Mouse (Mus musculus): ENCODE data around the gene Smap2. TPM values are rescaled to one million over a fixed set of nuclear protein-coding genes. Genes with fewer than 3 reads are reported as not detected.
A peak's percentile ranks its signal among the peaks of the same experiment; 100 is the strongest.

Smap2 gene
- polyA plus RNA-seq, 1 experiment from 2014 or later = 59.4 TPM

DNA sequence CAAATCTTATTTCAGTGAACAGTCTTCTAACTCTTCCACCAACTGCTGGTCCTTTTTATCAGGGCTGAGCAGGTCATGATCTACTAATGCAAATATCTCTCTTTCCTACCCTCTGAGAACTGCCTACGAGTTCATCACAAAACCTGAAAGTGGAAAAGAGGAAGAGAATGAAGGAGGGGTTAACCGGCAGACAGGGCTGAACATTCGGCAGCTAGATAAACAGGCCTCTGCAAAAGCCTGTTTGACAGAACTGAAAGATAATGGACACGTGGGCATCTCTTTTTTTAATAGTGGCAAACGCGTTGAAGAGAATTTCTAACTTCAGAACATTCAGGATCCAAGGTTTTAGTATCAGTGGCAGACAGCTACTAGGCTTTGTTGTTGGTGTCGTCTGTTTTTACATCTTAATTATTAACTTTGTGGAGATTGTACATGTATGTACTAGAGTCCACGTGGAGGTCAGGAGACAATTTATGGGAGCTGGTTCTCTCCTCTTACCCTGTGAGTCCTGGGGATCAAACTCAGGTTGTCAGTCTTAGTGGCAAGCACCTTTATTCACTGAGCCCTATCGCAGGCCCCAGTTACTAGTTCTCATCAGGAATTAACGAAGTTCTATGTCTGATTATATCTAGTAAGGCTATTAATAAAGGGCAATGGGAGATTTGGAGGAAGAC is 2.3 kb downstream of the Smap2 start:
- 85% methylated on average over 10 of the region's 10 CpGs for WGBS
- Histone ChIP-seq H3K4me3 (ENCODE audit: low read depth, low read length) (peak overlapping the region; percentile 96; the same call in 1 of the 2 replicates), H3K4me2 (ENCODE audit: low read depth, low read length) (peak overlapping the region; percentile 80), H3K9ac (replicated peaks; ENCODE audit: low read depth, low read length) (no peak overlapping the region), H3K36me3 (ENCODE audit: control insufficient read depth, insufficient read depth, low read length) (no peaks in the 10 kb centered on the region), H3K27ac (ENCODE audit: low read depth, low read length) (no peak overlapping the region), H3K27me3 (ENCODE audit: control insufficient read depth, insufficient read depth, low read length) (no peaks in the 10 kb centered on the region), H3K9me3 (ENCODE audit: control insufficient read depth, low read length) (no peaks in the 10 kb centered on the region), H3K4me1 (ENCODE audit: control insufficient read depth, insufficient read depth, low read length) (peaks cover 25% of the 10 kb centered on the region)
- no peak for ATAC-seq (ENCODE audit: low read depth)

DNA sequence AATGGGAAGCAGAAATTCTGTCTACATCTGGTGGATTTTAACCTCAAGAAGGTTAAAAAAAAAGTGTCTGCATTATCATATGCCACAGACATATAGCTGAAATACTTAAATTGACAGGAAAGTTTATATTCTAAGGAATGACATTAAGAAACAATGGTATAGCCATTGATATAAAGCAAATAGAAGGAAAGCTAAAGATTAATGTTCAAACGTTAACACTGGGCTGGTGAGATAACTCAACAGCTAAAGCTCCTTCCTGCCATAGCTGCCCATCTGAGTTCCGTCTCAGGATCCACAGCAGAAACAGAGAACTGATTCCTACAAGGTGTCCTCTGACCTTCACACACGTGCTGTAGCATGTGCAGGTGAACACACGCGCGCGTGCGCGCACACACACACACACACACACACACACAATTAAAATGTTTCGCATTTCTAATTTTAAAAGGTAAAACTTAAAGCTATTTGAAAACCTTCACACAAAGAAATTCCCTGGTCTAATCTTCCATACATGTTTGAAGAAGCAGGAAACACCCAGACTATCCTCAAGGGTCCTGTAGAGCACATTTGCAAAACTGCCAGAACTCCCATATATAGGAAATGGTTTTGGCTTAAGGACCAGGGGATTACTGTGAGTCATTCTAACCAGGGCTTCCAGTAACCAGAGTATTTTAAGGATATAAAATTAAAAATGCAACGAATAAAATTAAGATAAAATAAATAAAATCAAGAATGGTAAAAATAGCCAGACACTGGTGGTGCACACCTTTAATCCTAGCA is 6.1 kb downstream of the Smap2 start:
- Histone ChIP-seq H3K4me2 (ENCODE audit: low read depth, low read length) (peak overlapping the region; percentile 6; the same call in 1 of the 2 replicates), H3K27ac (ENCODE audit: low read depth, low read length) (no peak overlapping the region), H3K9me3 (ENCODE audit: control insufficient read depth, low read length) (no peaks in the 10 kb centered on the region), H3K4me1 (ENCODE audit: control insufficient read depth, insufficient read depth, low read length) (peaks cover 29% of the 10 kb centered on the region), H3K27me3 (ENCODE audit: control insufficient read depth, insufficient read depth, low read length) (no peaks in the 10 kb centered on the region), H3K36me3 (ENCODE audit: control insufficient read depth, insufficient read depth, low read length) (no peaks in the 10 kb centered on the region), H3K9ac (replicated peaks; ENCODE audit: low read depth, low read length) (no peak overlapping the region), H3K4me3 (ENCODE audit: low read depth, low read length) (no peak overlapping the region)
- ATAC-seq (ENCODE audit: low read depth) = no peak
- 85% methylated on average over 11 of the region's 11 CpGs for WGBS

DNA sequence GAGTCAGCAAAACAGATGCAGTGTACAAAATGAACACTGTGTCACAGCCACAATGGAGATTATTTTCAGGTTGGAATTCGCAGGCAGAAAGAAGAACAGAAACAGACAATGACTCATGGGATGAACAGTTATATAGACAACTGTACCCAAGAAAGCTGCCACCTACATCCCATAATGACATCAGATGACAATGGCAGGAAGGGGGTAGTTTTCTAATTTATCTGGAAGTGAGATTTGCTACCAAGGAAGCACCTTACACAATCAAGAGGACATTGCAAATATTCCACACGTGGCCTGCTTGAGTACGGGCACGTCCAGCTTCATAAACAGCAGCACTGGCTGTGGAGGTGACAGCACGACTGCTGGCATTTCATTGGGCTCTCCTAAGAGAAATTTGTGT is 7.9 kb downstream of the Smap2 start:
- H3K4me2 ChIP-seq (ENCODE audit: low read depth, low read length) = no peak overlapping the region
- ATAC-seq (ENCODE audit: low read depth) = no peak
- no peaks in the 10 kb centered on the region for H3K9me3 ChIP-seq (ENCODE audit: control insufficient read depth, low read length)
- no peak overlapping the region for H3K9ac ChIP-seq (replicated peaks; ENCODE audit: low read depth, low read length)
- no peaks in the 10 kb centered on the region for H3K36me3 ChIP-seq (ENCODE audit: control insufficient read depth, insufficient read depth, low read length)
- WGBS = 81% methylated on average over 5 of the region's 5 CpGs
- H3K4me3 ChIP-seq (ENCODE audit: low read depth, low read length) = no peak overlapping the region
- H3K27me3 ChIP-seq (ENCODE audit: control insufficient read depth, insufficient read depth, low read length) = no peaks in the 10 kb centered on the region
- H3K4me1 ChIP-seq (ENCODE audit: control insufficient read depth, insufficient read depth, low read length) = peaks cover 14% of the 10 kb centered on the region; the same call in 1 of the 2 replicates
- no peak overlapping the region for H3K27ac ChIP-seq (ENCODE audit: low read depth, low read length)

DNA sequence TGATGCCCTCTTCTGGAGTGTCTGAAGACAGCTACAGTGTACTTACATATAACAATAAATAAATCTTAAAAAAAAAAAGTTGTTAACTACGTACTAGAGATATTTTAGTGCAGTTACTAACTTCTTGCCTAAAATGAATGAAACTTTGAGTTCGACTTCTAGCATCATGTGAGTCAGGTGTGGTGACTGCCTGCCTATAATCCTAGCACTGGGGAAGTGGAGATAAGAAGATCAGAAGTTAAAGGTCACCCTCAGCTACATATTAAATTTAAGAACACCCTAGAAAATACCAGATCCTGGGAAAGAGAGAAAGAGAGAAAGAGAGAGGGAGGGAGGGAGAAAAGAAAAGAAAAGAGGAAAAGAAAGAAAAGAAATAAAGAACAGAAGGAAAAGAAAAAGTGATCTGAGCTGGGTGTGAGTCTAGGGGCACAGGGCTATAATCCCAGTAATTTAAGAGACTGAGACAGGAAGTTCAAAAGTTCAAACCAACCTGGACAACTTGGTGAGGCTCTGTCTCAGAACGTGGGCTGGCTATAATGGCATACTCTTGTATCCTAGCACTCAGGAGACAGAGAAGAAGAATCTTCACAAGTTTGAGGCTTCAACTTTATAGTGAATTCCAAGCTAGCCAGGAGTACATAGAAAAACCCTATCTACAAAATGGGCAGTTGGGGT is 8.8 kb downstream of the Smap2 start:
- peaks cover 20% of the 10 kb centered on the region; the same call in 1 of the 2 replicates for H3K4me1 ChIP-seq (ENCODE audit: control insufficient read depth, insufficient read depth, low read length)
- 61% methylated on average over 3 of the region's 3 CpGs for WGBS
- no peak for ATAC-seq (ENCODE audit: low read depth)
- no peaks in the 10 kb centered on the region for H3K36me3 ChIP-seq (ENCODE audit: control insufficient read depth, insufficient read depth, low read length)
- no peak overlapping the region for H3K27ac ChIP-seq (ENCODE audit: low read depth, low read length)
- H3K27me3 ChIP-seq (ENCODE audit: control insufficient read depth, insufficient read depth, low read length) = no peaks in the 10 kb centered on the region
- no peak overlapping the region for H3K9ac ChIP-seq (replicated peaks; ENCODE audit: low read depth, low read length)
- no peak overlapping the region for H3K4me2 ChIP-seq (ENCODE audit: low read depth, low read length)
- no peak overlapping the region for H3K4me3 ChIP-seq (ENCODE audit: low read depth, low read length)
- H3K9me3 ChIP-seq (ENCODE audit: control insufficient read depth, low read length) = no peaks in the 10 kb centered on the region

DNA sequence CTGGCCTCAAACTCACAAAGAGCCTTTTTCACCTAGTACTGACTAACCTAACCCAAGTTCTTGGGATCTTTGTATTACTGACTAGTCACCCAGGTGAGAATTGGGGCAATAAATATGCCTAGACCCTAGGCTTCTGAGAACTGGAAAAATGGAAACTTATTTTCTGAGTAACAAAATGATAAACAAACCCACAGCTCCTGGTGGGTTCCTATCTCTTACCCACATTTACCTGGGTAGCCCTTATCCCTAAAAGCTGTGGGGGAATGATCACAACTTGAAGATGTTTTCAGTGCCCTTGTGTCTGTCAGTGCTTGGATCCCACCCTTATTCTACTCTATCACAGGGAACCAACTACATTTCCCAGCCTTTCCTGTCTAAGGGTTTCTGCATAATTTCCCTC is 10.0 kb downstream of the Smap2 start:
- H3K27me3 ChIP-seq (ENCODE audit: control insufficient read depth, insufficient read depth, low read length) = no peaks in the 10 kb centered on the region
- no peaks in the 10 kb centered on the region for H3K36me3 ChIP-seq (ENCODE audit: control insufficient read depth, insufficient read depth, low read length)
- no peak overlapping the region for H3K9ac ChIP-seq (replicated peaks; ENCODE audit: low read depth, low read length)
- H3K4me1 ChIP-seq (ENCODE audit: control insufficient read depth, insufficient read depth, low read length) = peaks cover 30% of the 10 kb centered on the region
- no peak overlapping the region for H3K4me3 ChIP-seq (ENCODE audit: low read depth, low read length)
- H3K27ac ChIP-seq (ENCODE audit: low read depth, low read length) = no peak overlapping the region
- no peak for ATAC-seq (ENCODE audit: low read depth)
- no peaks in the 10 kb centered on the region for H3K9me3 ChIP-seq (ENCODE audit: control insufficient read depth, low read length)
- H3K4me2 ChIP-seq (ENCODE audit: low read depth, low read length) = no peak overlapping the region

DNA sequence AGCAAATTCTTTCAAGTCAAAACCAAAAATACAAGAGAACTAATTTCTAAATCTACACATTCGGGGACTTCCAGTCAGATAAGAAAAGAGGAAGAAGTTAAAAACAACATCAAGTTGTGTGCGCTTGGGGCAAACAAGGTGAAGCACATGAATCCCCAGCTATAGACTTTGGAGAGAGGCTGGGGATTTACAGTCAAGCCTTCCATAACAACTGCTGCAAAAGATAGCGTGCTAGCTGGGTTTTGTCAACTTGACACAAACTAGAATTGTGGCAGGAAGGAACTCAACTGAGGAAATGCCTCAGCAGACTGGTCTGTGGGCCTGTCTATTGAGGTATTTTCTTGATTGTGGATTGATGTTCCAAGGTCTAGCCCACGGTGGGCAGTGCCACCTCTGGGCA is 12.4 kb downstream of the Smap2 start:
- no peak overlapping the region for H3K9ac ChIP-seq (replicated peaks; ENCODE audit: low read depth, low read length)
- H3K4me2 ChIP-seq (ENCODE audit: low read depth, low read length) = no peak overlapping the region
- ATAC-seq (ENCODE audit: low read depth) = no peak
- H3K9me3 ChIP-seq (ENCODE audit: control insufficient read depth, low read length) = no peaks in the 10 kb centered on the region
- H3K4me3 ChIP-seq (ENCODE audit: low read depth, low read length) = no peak overlapping the region
- H3K27ac ChIP-seq (ENCODE audit: low read depth, low read length) = no peak overlapping the region
- no peaks in the 10 kb centered on the region for H3K36me3 ChIP-seq (ENCODE audit: control insufficient read depth, insufficient read depth, low read length)
- H3K27me3 ChIP-seq (ENCODE audit: control insufficient read depth, insufficient read depth, low read length) = no peaks in the 10 kb centered on the region
- WGBS = 78% methylated on average over 4 of the region's 4 CpGs
- H3K4me1 ChIP-seq (ENCODE audit: control insufficient read depth, insufficient read depth, low read length) = peaks cover 29% of the 10 kb centered on the region

DNA sequence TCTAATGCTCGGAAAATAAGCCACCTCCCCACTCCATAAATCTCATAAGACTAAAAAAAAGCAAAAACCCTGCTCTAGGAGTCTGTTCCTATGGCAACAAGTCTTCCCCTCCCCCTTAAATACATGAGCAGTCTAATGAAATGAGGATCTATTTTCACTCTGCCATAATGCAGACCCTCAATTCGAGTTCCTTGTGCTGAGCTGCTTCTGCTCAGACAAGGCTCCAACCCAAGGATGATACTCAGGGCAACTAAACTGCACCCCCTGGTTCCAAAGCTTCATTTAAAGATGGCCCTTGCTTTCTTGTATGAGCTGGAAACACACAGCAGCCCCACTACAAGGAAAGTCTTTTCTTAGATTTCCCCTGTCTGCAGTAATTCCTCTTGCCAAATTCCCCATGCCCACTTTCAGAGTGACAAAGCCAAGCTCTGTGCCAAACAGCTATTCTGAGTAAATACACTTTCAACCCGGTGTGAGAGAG is 13.4 kb downstream of the Smap2 start:
- H3K9ac ChIP-seq (replicated peaks; ENCODE audit: low read depth, low read length) = no peak overlapping the region
- H3K4me3 ChIP-seq (ENCODE audit: low read depth, low read length) = no peak overlapping the region
- 12% methylated on average over 3 of the region's 3 CpGs for WGBS
- ATAC-seq (ENCODE audit: low read depth) = peak; percentile 80
- peak overlapping the region; percentile 89 for H3K27ac ChIP-seq (ENCODE audit: low read depth, low read length)
- no peaks in the 10 kb centered on the region for H3K27me3 ChIP-seq (ENCODE audit: control insufficient read depth, insufficient read depth, low read length)
- peak overlapping the region; percentile 28; the same call in 1 of the 2 replicates for H3K4me2 ChIP-seq (ENCODE audit: low read depth, low read length)
- no peaks in the 10 kb centered on the region for H3K36me3 ChIP-seq (ENCODE audit: control insufficient read depth, insufficient read depth, low read length)
- H3K4me1 ChIP-seq (ENCODE audit: control insufficient read depth, insufficient read depth, low read length) = peaks cover 25% of the 10 kb centered on the region
- H3K9me3 ChIP-seq (ENCODE audit: control insufficient read depth, low read length) = no peaks in the 10 kb centered on the region

DNA sequence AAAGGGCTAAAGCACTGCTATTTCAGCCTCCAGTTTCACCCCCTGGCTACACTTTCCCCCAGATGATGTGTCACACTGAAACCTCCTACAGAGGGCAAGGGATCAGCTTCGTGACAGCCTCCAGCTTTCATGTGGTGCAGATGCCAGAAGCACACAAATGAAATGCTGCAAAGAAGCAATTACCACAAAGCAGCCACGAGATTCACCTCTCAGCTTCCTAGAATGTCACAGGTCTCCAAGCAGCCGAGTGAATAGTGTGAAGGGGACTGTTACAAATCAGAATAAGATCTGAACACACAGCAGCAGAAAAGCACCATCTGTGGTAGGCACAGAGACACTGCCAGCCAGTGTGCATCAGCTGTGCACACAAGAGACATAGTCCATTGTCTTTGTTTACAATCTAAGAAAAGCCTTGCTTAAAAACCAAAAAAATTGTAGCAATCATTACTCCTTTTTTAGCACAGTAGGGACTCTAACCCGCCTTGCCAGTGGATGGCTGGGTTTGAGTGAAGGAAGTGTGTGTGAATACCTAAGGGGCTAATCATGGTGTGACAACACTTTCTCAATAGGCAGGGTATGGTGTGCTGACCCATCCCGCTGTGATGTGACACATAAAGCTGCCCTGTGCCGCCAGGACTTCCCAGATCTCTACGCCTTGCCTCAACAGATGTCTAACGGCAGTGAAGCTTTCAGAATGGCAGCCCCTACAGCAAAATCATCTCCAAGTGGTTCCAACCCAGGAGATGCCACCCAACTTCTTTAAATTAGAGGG is 14.5 kb downstream of the Smap2 start:
- peak; percentile 73 for ATAC-seq (ENCODE audit: low read depth)
- H3K4me2 ChIP-seq (ENCODE audit: low read depth, low read length) = peak overlapping the region; percentile 38
- H3K36me3 ChIP-seq (ENCODE audit: control insufficient read depth, insufficient read depth, low read length) = no peaks in the 10 kb centered on the region
- 7% methylated on average over 8 of the region's 8 CpGs for WGBS
- H3K4me3 ChIP-seq (ENCODE audit: low read depth, low read length) = no peak overlapping the region
- no peaks in the 10 kb centered on the region for H3K9me3 ChIP-seq (ENCODE audit: control insufficient read depth, low read length)
- H3K27ac ChIP-seq (ENCODE audit: low read depth, low read length) = peak overlapping the region; percentile 84
- H3K27me3 ChIP-seq (ENCODE audit: control insufficient read depth, insufficient read depth, low read length) = no peaks in the 10 kb centered on the region
- H3K4me1 ChIP-seq (ENCODE audit: control insufficient read depth, insufficient read depth, low read length) = peaks cover 25% of the 10 kb centered on the region
- H3K9ac ChIP-seq (replicated peaks; ENCODE audit: low read depth, low read length) = peak overlapping the region; percentile 32; the same call in 1 of the 2 replicates
